Mouse (Mus musculus): Measurements from ENCODE around the gene Uba1. TPM values are rescaled to one million over a fixed set of nuclear protein-coding genes. Genes with fewer than 3 reads are reported as not detected.
A peak's percentile ranks its signal among the peaks of the same experiment; 100 is the strongest.
"Not testable (repeated sequence)": the region's sequence is repeated elsewhere in the genome, so short reads cannot be mapped to it uniquely, and the experiment has no call there.

Gene Uba1
- polyA plus RNA-seq, 1 experiment = 298 TPM

GRCm38 (mm10) chrX:20695842-20696241, 37.7 kb downstream of the Uba1 start:
- H3K79me2 ChIP-seq (ENCODE audit: control insufficient read depth, insufficient read depth) = peaks cover 25% of the 10 kb centered on the region
- H3ac ChIP-seq (ENCODE audit: control insufficient read depth, insufficient read length, low read depth) = no peak overlapping the region
- H3K27me3 ChIP-seq (ENCODE audit: control insufficient read depth, insufficient read depth, insufficient read length) = no peaks in the 10 kb centered on the region
- no peak overlapping the region for H3K4me3 ChIP-seq (ENCODE audit: insufficient read depth, poor library complexity, severe bottlenecking)
- H3K36me3 ChIP-seq (ENCODE audit: control insufficient read depth, insufficient read depth) = peaks cover 52% of the 10 kb centered on the region
- no peak for TF ChIP-seq MAX (IDR thresholded peaks at IDR 0.05)
- TF ChIP-seq MYOD1 (IDR thresholded peaks at IDR 0.05; ENCODE audit: control insufficient read depth, insufficient read length, low read depth) = no peak
- TF ChIP-seq CTCF (IDR thresholded peaks at IDR 0.05; ENCODE audit: control insufficient read depth, insufficient read depth, insufficient read length) = no peak
- TF ChIP-seq CEBPB (IDR thresholded peaks at IDR 0.05; ENCODE audit: low read depth) = no peak
- no peak for TF ChIP-seq USF1 (IDR thresholded peaks at IDR 0.05; ENCODE audit: low read depth)
- no peak for TF ChIP-seq MYOG (IDR thresholded peaks at IDR 0.05; ENCODE audit: control insufficient read depth, extremely low read depth, insufficient read length)
- no peak for TF ChIP-seq FOSL1 (IDR thresholded peaks at IDR 0.05; ENCODE audit: insufficient read depth, low read length, poor library complexity, severe bottlenecking)
- peaks cover 17% of the 10 kb centered on the region for H3K79me3 ChIP-seq (ENCODE audit: low read depth)

- H3K79me2 ChIP-seq (ENCODE audit: control insufficient read depth, insufficient read depth) = no peaks in the 10 kb centered on the region
- H3K4me3 ChIP-seq (ENCODE audit: insufficient read depth, poor library complexity, severe bottlenecking) = peak within 1 kb of the TSS; percentile 36
- peak within 1 kb of the TSS; percentile 92 for H3ac ChIP-seq (ENCODE audit: control insufficient read depth, insufficient read length, low read depth)
- H3K27me3 ChIP-seq (ENCODE audit: control insufficient read depth, insufficient read depth, insufficient read length) = no peaks in the 10 kb centered on the region
- TF ChIP-seq USF1 (IDR thresholded peaks at IDR 0.05; ENCODE audit: low read depth) (no peak), FOSL1 (IDR thresholded peaks at IDR 0.05; ENCODE audit: insufficient read depth, low read length, poor library complexity, severe bottlenecking) (no peak), MAX (IDR thresholded peaks at IDR 0.05) (no peak), MYOD1 (IDR thresholded peaks at IDR 0.05; ENCODE audit: control insufficient read depth, insufficient read length, low read depth) (no peak), CEBPB (IDR thresholded peaks at IDR 0.05; ENCODE audit: low read depth) (no peak), MYOG (IDR thresholded peaks at IDR 0.05; ENCODE audit: control insufficient read depth, extremely low read depth, insufficient read length) (no peak), CTCF (IDR thresholded peaks at IDR 0.05; ENCODE audit: control insufficient read depth, insufficient read depth, insufficient read length) (no peak)
- H3K36me3 ChIP-seq (ENCODE audit: control insufficient read depth, insufficient read depth) = peaks cover 6% of the 10 kb centered on the region
- H3K79me3 ChIP-seq (ENCODE audit: low read depth) = peaks cover 1% of the 10 kb centered on the region
Measured at GRCm38 (mm10) chrX:20703741-20704290, 45.7 kb downstream of the Uba1 start, which contains the start of gene Usp11. Usp11 (plus strand) TSS chrX:20703906.

GRCm38 (mm10) chrX:20704295-20705082, 46.4 kb downstream of the Uba1 start:
- TF ChIP-seq USF1 (IDR thresholded peaks at IDR 0.05; ENCODE audit: low read depth) (no peak), CEBPB (IDR thresholded peaks at IDR 0.05; ENCODE audit: low read depth) (no peak), MYOD1 (IDR thresholded peaks at IDR 0.05; ENCODE audit: control insufficient read depth, insufficient read length, low read depth) (no peak), MAX (IDR thresholded peaks at IDR 0.05) (no peak), FOSL1 (IDR thresholded peaks at IDR 0.05; ENCODE audit: insufficient read depth, low read length, poor library complexity, severe bottlenecking) (no peak), MYOG (IDR thresholded peaks at IDR 0.05; ENCODE audit: control insufficient read depth, extremely low read depth, insufficient read length) (no peak), CTCF (IDR thresholded peaks at IDR 0.05; ENCODE audit: control insufficient read depth, insufficient read depth, insufficient read length) (no peak)
- no peaks in the 10 kb centered on the region for H3K27me3 ChIP-seq (ENCODE audit: control insufficient read depth, insufficient read depth, insufficient read length)
- peak overlapping the region; percentile 36 for H3K4me3 ChIP-seq (ENCODE audit: insufficient read depth, poor library complexity, severe bottlenecking)
- H3K79me2 ChIP-seq (ENCODE audit: control insufficient read depth, insufficient read depth) = no peaks in the 10 kb centered on the region
- H3ac ChIP-seq (ENCODE audit: control insufficient read depth, insufficient read length, low read depth) = peak overlapping the region; percentile 92
- H3K79me3 ChIP-seq (ENCODE audit: low read depth) = peaks cover 1% of the 10 kb centered on the region
- H3K36me3 ChIP-seq (ENCODE audit: control insufficient read depth, insufficient read depth) = no peaks in the 10 kb centered on the region

GRCm38 (mm10) chrX:20705083-20705402, 46.9 kb downstream of the Uba1 start:
- no peak overlapping the region for H3ac ChIP-seq (ENCODE audit: control insufficient read depth, insufficient read length, low read depth)
- peaks cover 1% of the 10 kb centered on the region for H3K79me3 ChIP-seq (ENCODE audit: low read depth)
- no peak for TF ChIP-seq MAX (IDR thresholded peaks at IDR 0.05)
- TF ChIP-seq USF1 (IDR thresholded peaks at IDR 0.05; ENCODE audit: low read depth) = peak; percentile 63
- H3K79me2 ChIP-seq (ENCODE audit: control insufficient read depth, insufficient read depth) = no peaks in the 10 kb centered on the region
- peak overlapping the region; percentile 36 for H3K4me3 ChIP-seq (ENCODE audit: insufficient read depth, poor library complexity, severe bottlenecking)
- no peaks in the 10 kb centered on the region for H3K36me3 ChIP-seq (ENCODE audit: control insufficient read depth, insufficient read depth)
- H3K27me3 ChIP-seq (ENCODE audit: control insufficient read depth, insufficient read depth, insufficient read length) = no peaks in the 10 kb centered on the region

- no peak overlapping the region for H3ac ChIP-seq (ENCODE audit: control insufficient read depth, insufficient read length, low read depth)
- H3K27me3 ChIP-seq (ENCODE audit: control insufficient read depth, insufficient read depth, insufficient read length) = no peaks in the 10 kb centered on the region
- TF ChIP-seq MYOD1 (IDR thresholded peaks at IDR 0.05; ENCODE audit: control insufficient read depth, insufficient read length, low read depth) (no peak), USF1 (IDR thresholded peaks at IDR 0.05; ENCODE audit: low read depth) (no peak), CTCF (IDR thresholded peaks at IDR 0.05; ENCODE audit: control insufficient read depth, insufficient read depth, insufficient read length) (no peak), MAX (IDR thresholded peaks at IDR 0.05) (no peak), MYOG (IDR thresholded peaks at IDR 0.05; ENCODE audit: control insufficient read depth, extremely low read depth, insufficient read length) (no peak), FOSL1 (IDR thresholded peaks at IDR 0.05; ENCODE audit: insufficient read depth, low read length, poor library complexity, severe bottlenecking) (no peak), CEBPB (IDR thresholded peaks at IDR 0.05; ENCODE audit: low read depth) (no peak)
Measured at GRCm38 (mm10) chrX:20728681-20729080, 70.6 kb downstream of the Uba1 start.

GRCm38 (mm10) chrX:20730048-20730447, 71.9 kb downstream of the Uba1 start:
- H3ac ChIP-seq (ENCODE audit: control insufficient read depth, insufficient read length, low read depth) = not testable (repeated sequence)

More at GRCm38 (mm10) chrX:20728681-20729080, 70.6 kb downstream of the Uba1 start:
- Histone ChIP-seq H3K36me3 (ENCODE audit: control insufficient read depth, insufficient read depth) (no peaks in the 10 kb centered on the region), H3K79me3 (ENCODE audit: low read depth) (no peaks in the 10 kb centered on the region), H3K4me3 (ENCODE audit: insufficient read depth, poor library complexity, severe bottlenecking) (no peak overlapping the region), H3K79me2 (ENCODE audit: control insufficient read depth, insufficient read depth) (no peaks in the 10 kb centered on the region)

More at GRCm38 (mm10) chrX:20730048-20730447, 71.9 kb downstream of the Uba1 start:
- H3K36me3 ChIP-seq (ENCODE audit: control insufficient read depth, insufficient read depth); H3K79me3 ChIP-seq (ENCODE audit: low read depth); H3K27me3 ChIP-seq (ENCODE audit: control insufficient read depth, insufficient read depth, insufficient read length); H3K4me3 ChIP-seq (ENCODE audit: insufficient read depth, poor library complexity, severe bottlenecking); H3K79me2 ChIP-seq (ENCODE audit: control insufficient read depth, insufficient read depth): not testable (repeated sequence)

Other genes with a start within 250 kb of the Uba1 start
- gene Jade3, start 232.6 kb upstream of the Uba1 start, polyA plus RNA-seq (2012; fragmentation: generic; extraction: Trizol) = 2.9 TPM
- gene Rgn, start 108.5 kb upstream of the Uba1 start, polyA plus RNA-seq (2012; fragmentation: generic; extraction: Trizol) = not detected
- 46.2 TPM for gene Rbm10, start 40.8 kb upstream of the Uba1 start, polyA plus RNA-seq (2012; fragmentation: generic; extraction: Trizol)
- 244 TPM for gene Ndufb11, start 40.7 kb upstream of the Uba1 start, polyA plus RNA-seq (2012; fragmentation: generic; extraction: Trizol)
- gene Cdk16, start 29.6 kb downstream of the Uba1 start, polyA plus RNA-seq (2012; fragmentation: generic; extraction: Trizol) = 67.0 TPM
- 9.3 TPM for gene Usp11, start 45.6 kb downstream of the Uba1 start, polyA plus RNA-seq (2012; fragmentation: generic; extraction: Trizol)
- gene Araf, start 139.5 kb downstream of the Uba1 start, polyA plus RNA-seq (2012; fragmentation: generic; extraction: Trizol) = 33.2 TPM
- 466 TPM for gene Timp1, start 211.8 kb downstream of the Uba1 start, polyA plus RNA-seq (2012; fragmentation: generic; extraction: Trizol)